In the genomic region with DNA sequence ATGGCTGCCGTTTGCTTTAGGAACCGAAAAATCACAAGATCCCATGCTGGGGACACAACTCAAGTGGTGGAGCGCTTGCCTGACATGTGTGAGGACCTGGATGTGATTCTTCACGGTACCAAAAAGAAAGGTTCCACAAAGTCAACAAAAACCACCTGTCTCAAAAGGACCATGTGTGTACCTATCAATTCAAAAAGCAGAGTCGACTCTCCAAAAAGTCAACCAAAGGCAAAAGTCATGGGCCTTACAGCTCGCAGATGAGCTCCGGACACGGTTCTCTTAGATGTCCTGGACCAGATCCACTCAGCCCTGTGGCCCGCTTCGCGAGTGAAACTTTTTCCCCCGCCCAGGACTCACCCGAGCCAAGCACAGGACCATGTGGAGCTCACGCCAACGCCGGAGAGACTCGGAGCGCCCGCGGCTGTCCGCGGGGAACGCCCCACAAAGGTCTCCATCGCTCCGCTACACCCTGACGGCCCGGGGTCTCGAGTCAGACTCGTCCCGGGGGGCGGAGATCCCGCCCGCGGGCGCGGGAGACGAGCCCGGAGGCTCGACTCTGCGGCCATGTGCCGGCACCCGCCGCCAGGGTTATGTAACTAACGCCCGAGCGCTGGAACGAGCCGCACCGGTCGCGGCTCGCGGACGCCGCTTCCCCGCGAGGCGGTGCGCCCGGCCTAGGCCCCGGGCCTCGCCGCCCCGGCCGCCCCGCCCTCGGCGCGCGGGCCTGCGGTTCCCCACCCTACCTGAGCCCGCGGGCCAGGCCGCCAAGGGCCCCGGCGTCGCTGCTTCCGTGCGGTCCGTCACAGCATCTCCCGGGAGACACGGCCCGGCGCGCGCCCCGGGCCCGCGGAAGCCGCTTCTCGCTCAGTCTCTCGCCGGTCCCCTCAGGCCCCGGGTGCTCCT, we compare ENCODE assay signal across 9 mouse cellular contexts. TPM values are rescaled to one million over a fixed set of nuclear protein-coding genes. Genes with fewer than 3 reads are reported as not detected.
A peak's percentile ranks its signal among the peaks of the same experiment; 100 is the strongest.
DNase-seq lines count a peak whose midpoint lies in the region; ATAC-seq and TF ChIP-seq lines count a peak whose summit lies in the region.
"Had no signal": no experiment of that assay in that cellular context is flagged by ENCODE, and none has a peak within 500 bp of the region (broad histone marks: within the 10 kb centered on the region; RNA-seq: fewer than 3 reads in every experiment).

Gene Gm10518 (plus strand): TSS at position 767 of the 903 bp plus-strand sequence.

- peak within 1 kb of the TSS; percentile 96 for H3K4me3 ChIP-seq in forebrain, embryonic 11.5 days (ENCODE audit: low read depth, low read length)
- H3K4me3 ChIP-seq in heart, embryonic 14.5 days (ENCODE audit: control insufficient read depth in 1 of 2, insufficient read depth in 1 of 2, low read depth in 1 of 2, low read length in 2 of 2): peak within 1 kb of the TSS; percentile 93 to 94
- H3K4me3 ChIP-seq in liver, embryonic 14.5 days (ENCODE audit: insufficient read depth in 1 of 2, low read depth in 2 of 2, low read length in 2 of 2): peak within 1 kb of the TSS; percentile 86 to 99
- peak within 1 kb of the TSS; percentile 85 for H3K4me3 ChIP-seq in neural tube, embryonic 12.5 days

- WGBS in forebrain, embryonic 11.5 days: under 1% methylated on average over 81 of the region's 94 CpGs
- WGBS in heart, embryonic 14.5 days: under 1% methylated on average over 75 of the region's 94 CpGs
- under 1% methylated on average over 90 of the region's 94 CpGs for WGBS in liver, embryonic 14.5 days (ENCODE audit: insufficient replicate concordance)
- WGBS in neural tube, embryonic 12.5 days: under 1% methylated on average over 94 of the region's 94 CpGs

- TF ChIP-seq CTCF in liver, embryonic 14.5 days (IDR thresholded peaks at IDR 0.05; ENCODE audit: low read depth): no peak

- peak; percentile 48 for DNase-seq in ES-CJ7 (ENCODE audit: low read depth, low spot score)
- DNase-seq in c-Kit-positive CD71-positive TER-119-positive erythroid progenitor cells, embryonic 14.5 days (ENCODE audit: low spot score): peak; percentile 53
- peak; percentile 77 for DNase-seq in forebrain, embryonic 11.5 days (ENCODE audit: low spot score)
- DNase-seq in kidney, postnatal 14 days: peak; percentile 80
- DNase-seq in liver, embryonic 14.5 days (ENCODE audit: low read depth in 3 of 3, low spot score in 3 of 3): peak; percentile 38 to 51 (median 41)
- DNase-seq in urinary bladder, adult 18-20 months (ENCODE audit: low spot score in 2 of 2): peak; percentile 35 to 72

- H3K27ac ChIP-seq in forebrain, embryonic 11.5 days (ENCODE audit: low read depth, low read length): peak within 1 kb of the TSS; percentile 97
- H3K27ac ChIP-seq in heart, embryonic 14.5 days (replicated peaks in 1 of 2; ENCODE audit: control insufficient read depth in 1 of 2, insufficient read depth in 1 of 2, low read depth in 2 of 2, low read length in 2 of 2): peak within 1 kb of the TSS; percentile 96 to 98
- peak within 1 kb of the TSS; percentile 98 for H3K27ac ChIP-seq in liver, embryonic 14.5 days
- peak within 1 kb of the TSS; percentile 90 for H3K27ac ChIP-seq in neural tube, embryonic 12.5 days

- H3K27me3 ChIP-seq in forebrain, embryonic 11.5 days (ENCODE audit: control insufficient read depth, insufficient read depth, low read length): no peaks in the 10 kb centered on the region
- no peaks in the 10 kb centered on the region for H3K27me3 ChIP-seq in heart, embryonic 14.5 days (ENCODE audit: control insufficient read depth, insufficient read depth, low read length)
- no peaks in the 10 kb centered on the region for H3K27me3 ChIP-seq in liver, embryonic 14.5 days (ENCODE audit: control insufficient read depth, insufficient read depth, low read length)
- no peaks in the 10 kb centered on the region for H3K27me3 ChIP-seq in neural tube, embryonic 12.5 days (replicated peaks)

- peak within 1 kb of the TSS; percentile 66 for H3K4me2 ChIP-seq in forebrain, embryonic 11.5 days (ENCODE audit: low read depth, low read length, severe bottlenecking)
- peak within 1 kb of the TSS; percentile 81 for H3K4me2 ChIP-seq in heart, embryonic 14.5 days (ENCODE audit: low read length)
- peak within 1 kb of the TSS; percentile 98 for H3K4me2 ChIP-seq in liver, embryonic 14.5 days (ENCODE audit: low read depth)
- H3K4me2 ChIP-seq in neural tube, embryonic 12.5 days (replicated peaks): peak within 1 kb of the TSS; percentile 82

- TF ChIP-seq EP300 in liver, embryonic 14.5 days (IDR thresholded peaks at IDR 0.05; ENCODE audit: low read depth): no peak

- H3K9me3 ChIP-seq in forebrain, embryonic 11.5 days (ENCODE audit: control insufficient read depth, low read length): no peaks in the 10 kb centered on the region
- H3K9me3 ChIP-seq in heart, embryonic 14.5 days (ENCODE audit: control insufficient read depth, low read length): no peaks in the 10 kb centered on the region
- no peaks in the 10 kb centered on the region for H3K9me3 ChIP-seq in liver, embryonic 14.5 days (ENCODE audit: control insufficient read depth, low read length)
- H3K9me3 ChIP-seq in neural tube, embryonic 12.5 days: no peaks in the 10 kb centered on the region

- no peaks in the 10 kb centered on the region for H3K36me3 ChIP-seq in forebrain, embryonic 11.5 days (ENCODE audit: control insufficient read depth, insufficient read depth, low read length)
- peaks cover 12% of the 10 kb centered on the region for H3K36me3 ChIP-seq in heart, embryonic 14.5 days (ENCODE audit: control insufficient read depth, insufficient read depth, low read length)
- H3K36me3 ChIP-seq in liver, embryonic 14.5 days (replicated peaks; ENCODE audit: control insufficient read depth, insufficient read depth, low read depth): peaks cover 18% of the 10 kb centered on the region
- H3K36me3 ChIP-seq in neural tube, embryonic 12.5 days: peaks cover 9% of the 10 kb centered on the region

- peak; percentile 75 for ATAC-seq in forebrain, embryonic 11.5 days (replicated peaks; ENCODE audit: low FRiP score)
- peak; percentile 72 for ATAC-seq in heart, embryonic 14.5 days (ENCODE audit: insufficient number of reproducible peaks, insufficient read depth, low FRiP score, low read depth)
- peak; percentile 76 for ATAC-seq in liver, embryonic 14.5 days (ENCODE audit: insufficient read depth)
- ATAC-seq in neural tube, embryonic 12.5 days (ENCODE audit: low FRiP score, low read depth): peak; percentile 75

- peaks cover 8% of the 10 kb centered on the region; the same call in 1 of the 2 replicates for H3K4me1 ChIP-seq in forebrain, embryonic 11.5 days (replicated peaks; ENCODE audit: control insufficient read depth, insufficient read depth, low read length)
- peaks cover 3 to 18% of the 10 kb centered on the region in 2 experiments; a peak in 3 of 4 replicates for H3K4me1 ChIP-seq in heart, embryonic 14.5 days (ENCODE audit: control insufficient read depth in 2 of 2, insufficient read depth in 2 of 2, low read length in 2 of 2)
- H3K4me1 ChIP-seq in liver, embryonic 14.5 days (replicated peaks; ENCODE audit: control insufficient read depth in 2 of 2, insufficient read depth in 2 of 2, low read length in 1 of 2): peaks cover 41 to 44% of the 10 kb centered on the region in 2 experiments
- H3K4me1 ChIP-seq in neural tube, embryonic 12.5 days: peaks cover 16% of the 10 kb centered on the region

- H3K9ac ChIP-seq in forebrain, embryonic 11.5 days (ENCODE audit: low read length): peak within 1 kb of the TSS; percentile 97
- H3K9ac ChIP-seq in heart, embryonic 14.5 days (ENCODE audit: low read length): peak within 1 kb of the TSS; percentile 96
- H3K9ac ChIP-seq in liver, embryonic 14.5 days (replicated peaks): peak within 1 kb of the TSS; percentile 92
- H3K9ac ChIP-seq in neural tube, embryonic 12.5 days: peak within 1 kb of the TSS; percentile 94

RNA-seq across cellular contexts. Expression of gene Gm10518, which starts in this region (rescaled TPM):
- 0.57 and 0.60 TPM in 2 replicates for polyA plus RNA-seq in forebrain, embryonic 11.5 days (2014; fragmentation: Nextera tagmentation; extraction: Ambion mirVana)
- polyA plus RNA-seq in heart, embryonic 14.5 days (2014; fragmentation: Nextera tagmentation; extraction: Ambion mirVana): 0.20 TPM in 1 of 2 replicates, not detected in the other
- not detected in 2 replicates for polyA plus RNA-seq in liver, embryonic 14.5 days (2012; rRNA removed)
- polyA plus RNA-seq in liver, embryonic 14.5 days (2014; fragmentation: Nextera tagmentation; extraction: Ambion mirVana): 0.29 and 0.37 TPM in 2 replicates
- 0.18 TPM in 1 of 2 replicates, not detected in the other for polyA plus RNA-seq in neural tube, embryonic 12.5 days (2016; fragmentation: Nextera tagmentation; extraction: Ambion mirVana)
- polyA plus RNA-seq: gonadal fat pad, adult 2 months had no signal

Comparison
In these comparisons a context has a peak if more than half of its experiments do, and no peak if none do; other contexts are left out.
1. Peak in every context shown above with its lines: DNase-seq, ATAC-seq, H3K4me3 ChIP-seq and H3K27ac ChIP-seq.
2. Peak in DNase-seq, ATAC-seq, H3K4me3 ChIP-seq, H3K27ac ChIP-seq, H3K9ac ChIP-seq and H3K4me2 ChIP-seq in forebrain, embryonic 11.5 days; RNA of the gene not detected or under 1 TPM.
3. Peak in ATAC-seq, H3K4me3 ChIP-seq, H3K27ac ChIP-seq, H3K9ac ChIP-seq and H3K4me2 ChIP-seq in heart, embryonic 14.5 days; RNA of the gene not detected or under 1 TPM.
4. Peak in DNase-seq, ATAC-seq, H3K4me3 ChIP-seq, H3K27ac ChIP-seq, H3K9ac ChIP-seq and H3K4me2 ChIP-seq in liver, embryonic 14.5 days; RNA of the gene not detected or under 1 TPM.
5. Peak in ATAC-seq, H3K4me3 ChIP-seq, H3K27ac ChIP-seq, H3K9ac ChIP-seq and H3K4me2 ChIP-seq in neural tube, embryonic 12.5 days; RNA of the gene not detected or under 1 TPM.